Mouse (Mus musculus): Measurements from ENCODE around the gene Gpatch2. TPM values are rescaled to one million over a fixed set of nuclear protein-coding genes. Genes with fewer than 3 reads are reported as not detected.

Gene Gpatch2
- polyA plus RNA-seq, 1 experiment from 2014 or later: 11.2 TPM

DNA sequence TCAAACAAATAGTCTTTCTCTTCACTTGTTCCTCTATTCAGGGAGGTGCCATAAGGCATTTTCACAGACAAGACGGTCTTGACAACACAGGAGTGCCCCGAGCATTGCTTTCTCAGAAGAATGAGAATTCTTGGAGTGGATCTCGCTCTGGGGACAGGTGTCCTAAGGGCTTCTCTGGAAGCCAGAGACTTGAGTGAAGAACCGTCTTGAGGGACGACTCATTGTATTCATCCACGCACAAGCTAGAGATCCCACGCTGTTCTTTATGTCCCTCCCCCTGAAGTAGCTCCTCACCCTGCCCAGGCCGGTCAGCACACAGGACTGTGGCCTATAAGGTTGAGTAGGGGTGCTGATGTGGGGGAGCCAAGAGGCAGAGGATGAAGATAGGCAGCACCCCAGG is 141.6 kb downstream of the Gpatch2 start:
- H3K36me3 ChIP-seq (ENCODE audit: control insufficient read depth, insufficient read depth): 0 out of 2 replicates have a peak, but pooled peaks cover 3% of the 10 kb centered on the region
- H3K27ac ChIP-seq (ENCODE audit: low read length): no peak overlapping the region
- ATAC-seq (replicated peaks; ENCODE audit: extremely low read depth, insufficient read depth, low FRiP score): no peak
- H3K27me3 ChIP-seq (ENCODE audit: control insufficient read depth, insufficient read depth, low read length): no peaks in the 10 kb centered on the region
- no peak overlapping the region for H3K4me3 ChIP-seq (ENCODE audit: low read length)
- H3K4me1 ChIP-seq (ENCODE audit: control insufficient read depth, insufficient read depth, low read length): no peaks in the 10 kb centered on the region
- H3K9me3 ChIP-seq (replicated peaks; ENCODE audit: control insufficient read depth, low read length): no peaks in the 10 kb centered on the region
- 90% methylated on average over 8 of the region's 8 CpGs for WGBS
- H3K9ac ChIP-seq (ENCODE audit: low read length): no peak overlapping the region
- no peak overlapping the region for H3K4me2 ChIP-seq (ENCODE audit: low read depth, low read length)

DNA sequence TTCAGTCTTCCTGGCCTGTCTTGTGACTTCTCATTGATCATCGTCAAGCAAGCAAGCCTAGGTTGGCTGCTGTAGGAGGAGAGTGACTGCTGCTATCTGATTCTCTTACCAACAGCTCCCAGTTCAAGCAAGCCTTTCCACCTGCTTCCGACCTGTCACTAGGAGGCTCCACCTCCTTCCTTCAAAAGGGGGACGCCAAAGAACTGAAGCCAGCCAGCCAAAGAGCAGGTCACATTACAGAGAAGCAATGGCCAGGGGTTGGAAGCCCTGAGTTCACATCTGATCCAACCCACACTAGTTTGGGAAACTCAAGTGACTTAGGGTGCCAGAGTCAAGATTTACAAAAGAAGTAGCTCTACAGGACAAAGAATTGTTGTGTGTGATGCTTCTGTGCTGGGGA is 144.9 kb downstream of the Gpatch2 start:
- 41% methylated on average over 3 of the region's 3 CpGs for WGBS
- Histone ChIP-seq H3K27me3 (ENCODE audit: control insufficient read depth, insufficient read depth, low read length) (no peaks in the 10 kb centered on the region), H3K36me3 (ENCODE audit: control insufficient read depth, insufficient read depth) (no peaks in the 10 kb centered on the region), H3K9ac (ENCODE audit: low read length) (no peak overlapping the region), H3K4me3 (ENCODE audit: low read length) (no peak overlapping the region), H3K27ac (ENCODE audit: low read length) (no peak overlapping the region), H3K9me3 (replicated peaks; ENCODE audit: control insufficient read depth, low read length) (no peaks in the 10 kb centered on the region), H3K4me2 (ENCODE audit: low read depth, low read length) (no peak overlapping the region), H3K4me1 (ENCODE audit: control insufficient read depth, insufficient read depth, low read length) (no peaks in the 10 kb centered on the region)
- ATAC-seq (replicated peaks; ENCODE audit: extremely low read depth, insufficient read depth, low FRiP score): no peak

DNA sequence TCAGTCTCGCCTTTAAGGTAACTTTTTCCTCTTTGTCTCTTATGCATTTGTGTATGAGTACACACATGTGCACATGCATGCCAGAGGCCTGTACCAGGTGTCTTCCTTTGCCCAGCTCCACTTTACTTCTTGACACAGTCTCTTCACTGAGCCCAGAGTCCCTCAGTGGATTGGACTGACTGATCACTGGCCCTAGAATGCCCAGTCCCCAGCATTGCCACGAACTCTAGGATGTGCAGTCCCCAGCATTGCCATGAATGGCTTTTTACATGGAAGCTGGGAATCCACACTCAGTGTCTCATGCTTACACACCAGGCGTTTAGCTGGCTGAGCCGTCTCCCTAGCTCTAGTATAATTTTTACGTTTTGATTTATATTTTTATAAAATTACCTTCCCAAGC is 147.2 kb downstream of the Gpatch2 start:
- H3K27ac ChIP-seq (ENCODE audit: low read length): no peak overlapping the region
- H3K36me3 ChIP-seq (ENCODE audit: control insufficient read depth, insufficient read depth): no peaks in the 10 kb centered on the region
- ATAC-seq (replicated peaks; ENCODE audit: extremely low read depth, insufficient read depth, low FRiP score): no peak
- no peaks in the 10 kb centered on the region for H3K27me3 ChIP-seq (ENCODE audit: control insufficient read depth, insufficient read depth, low read length)
- H3K9me3 ChIP-seq (replicated peaks; ENCODE audit: control insufficient read depth, low read length): no peaks in the 10 kb centered on the region
- 87% methylated on average over 5 of the region's 5 CpGs for WGBS
- H3K9ac ChIP-seq (ENCODE audit: low read length): no peak overlapping the region
- no peak overlapping the region for H3K4me2 ChIP-seq (ENCODE audit: low read depth, low read length)
- no peaks in the 10 kb centered on the region for H3K4me1 ChIP-seq (ENCODE audit: control insufficient read depth, insufficient read depth, low read length)
- H3K4me3 ChIP-seq (ENCODE audit: low read length): no peak overlapping the region

DNA sequence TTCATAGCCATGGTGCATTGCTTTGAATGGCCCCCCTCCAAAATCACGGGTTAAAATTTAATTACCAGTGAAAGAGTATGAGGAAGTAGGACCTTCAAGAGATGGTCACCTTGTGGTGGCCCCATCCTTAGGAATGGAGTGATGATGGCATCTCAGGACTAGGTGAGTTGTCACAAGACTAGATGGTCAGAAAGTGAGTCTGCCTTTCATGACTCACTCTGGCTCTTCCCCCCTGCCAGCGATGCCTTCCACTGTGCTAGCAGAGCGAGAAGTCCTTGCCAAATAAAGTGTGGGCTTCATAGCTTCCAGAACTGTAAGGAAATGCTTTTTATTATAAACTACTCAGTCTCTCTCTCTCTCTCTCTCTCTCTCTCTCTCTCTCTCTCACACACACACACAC is 150.1 kb downstream of the Gpatch2 start:
- WGBS: 80% methylated on average over 3 of the region's 3 CpGs

DNA sequence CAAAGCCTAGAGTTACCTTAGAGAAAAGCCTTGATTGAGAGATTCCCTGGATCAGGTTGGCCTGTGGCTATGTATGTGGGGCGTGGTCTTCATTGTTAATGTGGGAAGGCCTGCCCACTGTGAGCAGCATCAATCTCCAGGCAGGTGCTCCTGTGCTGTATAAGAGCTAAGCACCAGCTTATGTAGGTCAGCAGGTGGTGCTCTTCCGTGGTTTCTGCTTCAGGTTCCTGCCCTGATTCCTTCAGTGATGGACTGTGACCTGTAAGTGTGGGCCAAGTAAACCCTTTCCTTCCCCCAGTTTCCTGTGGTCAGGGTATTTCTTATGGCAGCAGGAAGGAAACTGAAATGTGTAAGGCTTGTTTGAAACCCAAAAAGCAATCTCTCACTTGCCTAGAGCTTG is 151.5 kb downstream of the Gpatch2 start:
- Histone ChIP-seq H3K4me1 (ENCODE audit: control insufficient read depth, insufficient read depth, low read length) (no peaks in the 10 kb centered on the region), H3K27me3 (ENCODE audit: control insufficient read depth, insufficient read depth, low read length) (no peaks in the 10 kb centered on the region), H3K9me3 (replicated peaks; ENCODE audit: control insufficient read depth, low read length) (no peaks in the 10 kb centered on the region), H3K27ac (ENCODE audit: low read length) (no peak overlapping the region), H3K4me3 (ENCODE audit: low read length) (no peak overlapping the region), H3K9ac (ENCODE audit: low read length) (no peak overlapping the region), H3K36me3 (ENCODE audit: control insufficient read depth, insufficient read depth) (no peaks in the 10 kb centered on the region), H3K4me2 (ENCODE audit: low read depth, low read length) (no peak overlapping the region)
- ATAC-seq (replicated peaks; ENCODE audit: extremely low read depth, insufficient read depth, low FRiP score): no peak
- 47% methylated on average over 2 of the region's 2 CpGs for WGBS

More for the DNA sequence above, 150.1 kb downstream of the Gpatch2 start:
- Histone ChIP-seq H3K27me3 (ENCODE audit: control insufficient read depth, insufficient read depth, low read length) (no peaks in the 10 kb centered on the region), H3K9me3 (replicated peaks; ENCODE audit: control insufficient read depth, low read length) (no peaks in the 10 kb centered on the region), H3K27ac (ENCODE audit: low read length) (no peak overlapping the region), H3K9ac (ENCODE audit: low read length) (no peak overlapping the region), H3K4me1 (ENCODE audit: control insufficient read depth, insufficient read depth, low read length) (no peaks in the 10 kb centered on the region), H3K4me2 (ENCODE audit: low read depth, low read length) (no peak overlapping the region), H3K36me3 (ENCODE audit: control insufficient read depth, insufficient read depth) (no peaks in the 10 kb centered on the region), H3K4me3 (ENCODE audit: low read length) (no peak overlapping the region)
- no peak for ATAC-seq (replicated peaks; ENCODE audit: extremely low read depth, insufficient read depth, low FRiP score)

DNA sequence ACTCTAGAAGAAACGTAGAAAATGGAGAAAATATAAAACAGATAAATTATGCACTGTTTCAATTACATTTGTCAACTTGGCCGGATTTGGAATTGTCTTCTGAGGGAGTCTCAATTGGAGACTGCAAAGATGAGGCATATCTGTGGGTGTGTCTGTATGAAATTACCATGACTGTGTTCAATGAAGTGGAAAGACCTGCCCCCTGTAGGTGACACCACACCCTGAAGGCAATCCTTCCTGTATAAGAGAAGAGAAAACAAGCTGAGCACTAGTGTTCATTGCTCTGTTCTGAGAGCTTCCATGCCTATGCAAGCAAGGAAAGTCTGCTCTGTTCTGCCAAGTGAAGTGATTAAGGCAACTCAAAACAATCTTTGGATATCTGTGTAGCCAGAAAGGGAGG is 153.7 kb downstream of the Gpatch2 start:
- WGBS: 80% methylated on average over 2 of the region's 2 CpGs
- H3K4me2 ChIP-seq (ENCODE audit: low read depth, low read length): no peak overlapping the region
- H3K4me3 ChIP-seq (ENCODE audit: low read length): no peak overlapping the region
- no peaks in the 10 kb centered on the region for H3K27me3 ChIP-seq (ENCODE audit: control insufficient read depth, insufficient read depth, low read length)
- H3K9me3 ChIP-seq (replicated peaks; ENCODE audit: control insufficient read depth, low read length): no peaks in the 10 kb centered on the region
- ATAC-seq (replicated peaks; ENCODE audit: extremely low read depth, insufficient read depth, low FRiP score): no peak
- no peak overlapping the region for H3K9ac ChIP-seq (ENCODE audit: low read length)
- no peaks in the 10 kb centered on the region for H3K4me1 ChIP-seq (ENCODE audit: control insufficient read depth, insufficient read depth, low read length)
- no peak overlapping the region for H3K27ac ChIP-seq (ENCODE audit: low read length)
- no peaks in the 10 kb centered on the region for H3K36me3 ChIP-seq (ENCODE audit: control insufficient read depth, insufficient read depth)

DNA sequence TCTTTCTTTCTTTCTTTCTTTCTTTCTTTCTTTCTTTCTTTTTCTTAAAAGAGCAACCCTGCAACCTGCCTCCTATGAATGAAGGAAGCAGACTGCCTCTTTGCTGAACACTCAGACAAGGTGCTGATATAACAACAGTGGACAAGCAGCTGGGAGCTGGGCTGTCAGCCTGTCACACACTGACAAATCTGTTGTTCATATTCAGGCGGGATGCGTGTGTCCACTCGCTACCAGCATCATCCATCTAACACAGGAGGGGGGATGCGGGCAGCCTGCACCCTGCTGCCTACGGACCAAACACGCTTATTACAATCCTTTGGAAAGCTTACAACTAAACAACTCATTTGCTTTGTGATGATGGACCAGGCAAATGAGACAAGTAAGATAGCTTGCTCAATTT is 158.2 kb downstream of the Gpatch2 start:
- H3K9me3 ChIP-seq (replicated peaks; ENCODE audit: control insufficient read depth, low read length): no peaks in the 10 kb centered on the region
- no peak overlapping the region for H3K4me3 ChIP-seq (ENCODE audit: low read length)
- H3K4me1 ChIP-seq (ENCODE audit: control insufficient read depth, insufficient read depth, low read length): peaks cover 11% of the 10 kb centered on the region; the same call in 1 of the 2 replicates
- no peak overlapping the region for H3K9ac ChIP-seq (ENCODE audit: low read length)
- H3K27ac ChIP-seq (ENCODE audit: low read length): no peak overlapping the region
- ATAC-seq (replicated peaks; ENCODE audit: extremely low read depth, insufficient read depth, low FRiP score): no peak
- whole genome bisulfite sequencing: 77% methylated on average over 6 of the region's 6 CpGs
- H3K27me3 ChIP-seq (ENCODE audit: control insufficient read depth, insufficient read depth, low read length): no peaks in the 10 kb centered on the region
- no peaks in the 10 kb centered on the region for H3K36me3 ChIP-seq (ENCODE audit: control insufficient read depth, insufficient read depth)
- no peak overlapping the region for H3K4me2 ChIP-seq (ENCODE audit: low read depth, low read length)

DNA sequence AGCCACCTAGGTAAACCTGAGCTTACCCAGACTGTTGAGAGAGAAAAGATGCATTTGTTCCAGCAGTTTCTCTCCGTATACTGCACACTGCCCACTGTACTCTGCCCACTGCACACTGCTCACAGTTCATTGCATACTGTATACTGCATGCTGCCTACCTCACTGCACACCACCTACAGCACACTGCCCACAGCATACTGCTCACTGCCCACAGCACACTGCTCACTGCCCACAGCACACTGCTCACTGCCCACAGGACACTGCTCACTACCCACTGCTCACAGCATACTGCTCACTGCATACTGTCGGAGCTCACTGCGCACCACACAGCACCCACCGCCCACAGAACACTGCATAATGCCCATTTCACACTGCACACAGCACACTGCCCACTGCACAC is 159.1 kb downstream of the Gpatch2 start:
- no peak for ATAC-seq (replicated peaks; ENCODE audit: extremely low read depth, insufficient read depth, low FRiP score)
- H3K27ac ChIP-seq (ENCODE audit: low read length): no peak overlapping the region
- no peaks in the 10 kb centered on the region for H3K36me3 ChIP-seq (ENCODE audit: control insufficient read depth, insufficient read depth)
- H3K27me3 ChIP-seq (ENCODE audit: control insufficient read depth, insufficient read depth, low read length): no peaks in the 10 kb centered on the region
- H3K9ac ChIP-seq (ENCODE audit: low read length): no peak overlapping the region
- H3K4me1 ChIP-seq (ENCODE audit: control insufficient read depth, insufficient read depth, low read length): peaks cover 11% of the 10 kb centered on the region; the same call in 1 of the 2 replicates
- 95% methylated on average over 4 of the region's 4 CpGs for WGBS
- H3K4me2 ChIP-seq (ENCODE audit: low read depth, low read length): no peak overlapping the region
- no peak overlapping the region for H3K4me3 ChIP-seq (ENCODE audit: low read length)
- no peaks in the 10 kb centered on the region for H3K9me3 ChIP-seq (replicated peaks; ENCODE audit: control insufficient read depth, low read length)

DNA sequence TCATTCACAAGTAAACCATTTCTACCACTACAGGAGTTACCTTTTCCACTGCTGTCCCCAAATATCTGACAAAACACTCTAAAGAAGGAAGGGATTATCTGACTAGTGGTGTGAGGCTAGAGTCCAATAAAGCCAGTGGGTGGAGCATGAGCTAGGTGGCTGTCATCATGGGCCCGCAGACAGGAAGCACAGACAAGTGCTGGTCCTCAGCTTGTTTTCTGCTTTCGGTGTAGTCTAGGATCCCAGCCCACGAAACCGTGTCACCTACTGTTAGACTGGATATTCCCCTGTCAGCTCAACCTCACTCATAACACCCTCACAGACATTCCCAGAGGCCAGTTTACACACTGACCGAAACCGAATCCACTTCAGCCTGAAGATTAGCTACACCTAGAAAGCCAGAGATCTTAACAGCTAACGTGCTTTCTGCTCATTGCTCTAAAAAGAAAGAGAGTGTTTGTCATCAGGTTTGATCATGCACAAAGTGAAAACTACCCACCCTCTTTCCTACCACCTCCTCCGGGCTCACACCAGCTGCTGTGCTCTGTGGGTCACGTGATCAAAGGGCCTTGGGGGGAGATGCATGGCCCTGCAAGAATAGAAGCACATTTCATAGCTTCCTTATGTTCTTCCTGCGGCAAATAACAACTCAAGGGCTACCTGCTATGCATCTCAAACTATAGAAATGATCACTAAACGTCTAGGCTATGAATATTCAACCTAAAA is 161.8 kb downstream of the Gpatch2 start:
- no peaks in the 10 kb centered on the region for H3K9me3 ChIP-seq (replicated peaks; ENCODE audit: control insufficient read depth, low read length)
- H3K4me3 ChIP-seq (ENCODE audit: low read length): no peak overlapping the region
- H3K9ac ChIP-seq (ENCODE audit: low read length): no peak overlapping the region
- H3K4me1 ChIP-seq (ENCODE audit: control insufficient read depth, insufficient read depth, low read length): peaks cover 11% of the 10 kb centered on the region; the same call in 1 of the 2 replicates
- no peaks in the 10 kb centered on the region for H3K27me3 ChIP-seq (ENCODE audit: control insufficient read depth, insufficient read depth, low read length)
- H3K36me3 ChIP-seq (ENCODE audit: control insufficient read depth, insufficient read depth): no peaks in the 10 kb centered on the region
- no peak for ATAC-seq (replicated peaks; ENCODE audit: extremely low read depth, insufficient read depth, low FRiP score)
- H3K27ac ChIP-seq (ENCODE audit: low read length): no peak overlapping the region
- H3K4me2 ChIP-seq (ENCODE audit: low read depth, low read length): 0 out of 2 replicates have a peak overlapping the region, but pooled peaks have one; percentile 10
- WGBS: 52% methylated on average over 11 of the region's 11 CpGs

Measured in heart, embryonic 16.5 days (tissue).